Mouse (Mus musculus) 3T3-L1 (cell line): ENCODE measurements around the gene Tlcd2.
"Not testable (repeated sequence)": the region's sequence is repeated elsewhere in the genome, so short reads cannot be mapped to it uniquely, and the experiment has no call there.

Experiments used
- DNase-seq: peaks from one replicate; pipeline ENCODE4 v3.0.0-alpha.2; 2015; ENCODE audit warnings: low read depth, low spot score

Tlcd2 gene

GRCm38 (mm10) chr11:75449695-75450094, 11.8 kb upstream of the Tlcd2 start:
- DNase-seq: no peak

GRCm38 (mm10) chr11:75450304-75450908, 11.1 kb upstream of the Tlcd2 start:
- DNase-seq: no peak

GRCm38 (mm10) chr11:75450936-75451335, 10.6 kb upstream of the Tlcd2 start:
- DNase-seq: no peak

- no peak for DNase-seq
These were observed 9.4 kb upstream of the Tlcd2 start for GRCm38 (mm10) chr11:75452081-75452480.

GRCm38 (mm10) chr11:75452812-75453557, 8.5 kb upstream of the Tlcd2 start:
- no peak for DNase-seq

- DNase-seq: peak; percentile 90
These were observed 7.3 kb upstream of the Tlcd2 start, which contains the start of gene Wdr81 for GRCm38 (mm10) chr11:75453991-75454930. Gene Wdr81 (minus strand): TSS chr11:75454717.

- DNase-seq: peak; percentile 47
These were observed 6.3 kb upstream of the Tlcd2 start for GRCm38 (mm10) chr11:75455041-75455736.

- not testable (repeated sequence) for DNase-seq
These were observed 5.5 kb upstream of the Tlcd2 start for GRCm38 (mm10) chr11:75455971-75456370.

- no peak for DNase-seq
These were observed 5.1 kb upstream of the Tlcd2 start for GRCm38 (mm10) chr11:75456440-75456871.

- peak; percentile 79 for DNase-seq
These were observed 3.3 kb upstream of the Tlcd2 start for GRCm38 (mm10) chr11:75458169-75458568.

GRCm38 (mm10) chr11:75458628-75459041, 2.9 kb upstream of the Tlcd2 start:
- DNase-seq: peak; percentile 82

- peak; percentile 40 for DNase-seq
These were observed 2.3 kb upstream of the Tlcd2 start for GRCm38 (mm10) chr11:75459141-75459711.

GRCm38 (mm10) chr11:75459751-75460102, 1.8 kb upstream of the Tlcd2 start:
- no peak for DNase-seq

- DNase-seq: peak; percentile 98
These were observed 1.2 kb upstream of the Tlcd2 start for GRCm38 (mm10) chr11:75460103-75460843.

GRCm38 (mm10) chr11:75461743-75462252, 283 bp downstream of the Tlcd2 start:
- no peak for DNase-seq

GRCm38 (mm10) chr11:75462253-75462783, 803 bp downstream of the Tlcd2 start:
- peak; percentile 95 for DNase-seq

GRCm38 (mm10) chr11:75462865-75463336, 1.4 kb downstream of the Tlcd2 start:
- peak; percentile 99 for DNase-seq

GRCm38 (mm10) chr11:75463624-75464023, 2.1 kb downstream of the Tlcd2 start:
- no peak for DNase-seq

GRCm38 (mm10) chr11:75464417-75464816, 2.9 kb downstream of the Tlcd2 start:
- DNase-seq: no peak

- no peak for DNase-seq
These were observed 3.5 kb downstream of the Tlcd2 start for GRCm38 (mm10) chr11:75465051-75465450.
